Mouse (Mus musculus) heart, postnatal 0 days (tissue): ENCODE measurements around the gene Jazf1. TPM values are rescaled to one million over a fixed set of nuclear protein-coding genes. Genes with fewer than 3 reads are reported as not detected.

Experiments used
- ATAC-seq: fragments of 200-750 bp; cut with Nextera tagmentation; 2 replicates; pipeline ENCODE4 v1.8.0; 2017; ENCODE audit warnings: low read depth, moderate number of reproducible peaks, moderate library complexity; ENCODE audit not compliant: insufficient read depth
- DNase-seq: peaks from one replicate; pipeline ENCODE4 v3.0.0-alpha.2; 2016; ENCODE audit warnings: low spot score
- H3K27ac ChIP-seq: fragments of 300-500 bp; sonication (generic); 2 replicates; pipeline ENCODE4 v1.5.1; 2014; ENCODE audit warnings: low read depth, mild to moderate bottlenecking
- H3K27me3 ChIP-seq: fragments of 300-500 bp; sonication (generic); 2 replicates; pipeline ENCODE4 v1.6.1; 2014; ENCODE audit warnings: low read length, mixed read lengths; ENCODE audit not compliant: control insufficient read depth, insufficient read depth
- H3K36me3 ChIP-seq: fragments of 300-500 bp; sonication (generic); replicated peaks from 2 replicates; pipeline ENCODE4 v1.6.1; 2014; ENCODE audit warnings: low read length, mixed read lengths; ENCODE audit not compliant: control insufficient read depth, insufficient read depth
- H3K4me1 ChIP-seq: fragments of 300-500 bp; sonication (generic); 2 replicates; pipeline ENCODE4 v1.6.1; 2014; ENCODE audit warnings: antibody characterized with exemption; ENCODE audit not compliant: control insufficient read depth, insufficient read depth
- H3K4me2 ChIP-seq: fragments of 300-500 bp; sonication (generic); 2 replicates; pipeline ENCODE4 v1.6.1; 2014; ENCODE audit warnings: low read depth, mild to moderate bottlenecking, low read length, moderate library complexity
- H3K4me3 ChIP-seq: fragments of 300-500 bp; sonication (generic); 2 replicates; pipeline ENCODE4 v1.5.1; 2014; ENCODE audit warnings: low read depth, low read length
- H3K9ac ChIP-seq: fragments of 300-500 bp; sonication (generic); replicated peaks from 2 replicates; pipeline ENCODE4 v1.6.1; 2014; ENCODE audit warnings: low read depth, low read length, mixed read lengths
- H3K9me3 ChIP-seq: fragments of 300-500 bp; sonication (generic); replicated peaks from 2 replicates; pipeline ENCODE4 v1.6.1; 2016; ENCODE audit warnings: low read length; ENCODE audit not compliant: control insufficient read depth
- CTCF ChIP-seq: IDR thresholded peaks from 2 replicates; pipeline ENCODE4 v1.5.1; 2016; ENCODE audit warnings: antibody characterized with exemption, control low read depth, low read depth
- EP300 ChIP-seq: IDR thresholded peaks from 2 replicates; pipeline ENCODE4 v1.6.1; 2016; ENCODE audit warnings: antibody characterized with exemption, low read depth
- WGBS: fragments of 180-500 bp; shearing (Covaris S2); extraction: QIAGEN DNeasy Blood & Tissue Kit; methylation state at CpG from one replicate; pipeline ENCODE4 v1.1.7; 2014; 5-methylcytosine and 5-hydroxymethylcytosine counted together
- polyA plus RNA-seq: library from polyadenylated mRNA; unstranded; fragments of >200 nt; fragmentation: Nextera tagmentation; extraction: Ambion mirVana; gene quantifications from 2 replicates; pipeline ENCODE4 v1.2.1, GENCODE M21; 2015
- total RNA-seq: library from RNA; depleted of rRNA; stranded (reverse); fragments of >200 nt; gene quantifications from 2 replicates; pipeline ENCODE4 v1.2.3, GENCODE M21; 2014; ENCODE audit warnings: low replicate concordance

Jazf1 gene
- total and polyA plus RNA-seq, 2 experiments from 2014 or later: 6.0 to 9.5 TPM

GRCm38 (mm10) chr6:52905100-52905499, 163.3 kb downstream of the Jazf1 start:
- H3K4me1 ChIP-seq: peaks cover 14% of the 10 kb centered on the region
- 60% methylated on average over 3 of the region's 3 CpGs for WGBS
- TF ChIP-seq EP300 (no peak), CTCF (no peak)
- H3K36me3 ChIP-seq: no peaks in the 10 kb centered on the region
- DNase-seq: no peak
- H3K9me3 ChIP-seq: no peaks in the 10 kb centered on the region
- H3K4me3 ChIP-seq: no peak overlapping the region
- H3K4me2 ChIP-seq: no peak overlapping the region
- H3K9ac ChIP-seq: no peak overlapping the region
- H3K27ac ChIP-seq: no peak overlapping the region
- no peak for ATAC-seq
- H3K27me3 ChIP-seq: no peaks in the 10 kb centered on the region

GRCm38 (mm10) chr6:52903226-52903960, 165.0 kb downstream of the Jazf1 start:
- no peak overlapping the region for H3K9ac ChIP-seq
- no peak overlapping the region for H3K27ac ChIP-seq
- ATAC-seq (no peak), DNase-seq (no peak)
- no peak overlapping the region for H3K4me3 ChIP-seq
- no peaks in the 10 kb centered on the region for H3K9me3 ChIP-seq
- no peak overlapping the region for H3K4me2 ChIP-seq
- peaks cover 11% of the 10 kb centered on the region for H3K4me1 ChIP-seq
- TF ChIP-seq CTCF (no peak), EP300 (no peak)
- H3K36me3 ChIP-seq: no peaks in the 10 kb centered on the region
- no peaks in the 10 kb centered on the region for H3K27me3 ChIP-seq
- 65% methylated on average over 4 of the region's 4 CpGs for WGBS

DNA sequence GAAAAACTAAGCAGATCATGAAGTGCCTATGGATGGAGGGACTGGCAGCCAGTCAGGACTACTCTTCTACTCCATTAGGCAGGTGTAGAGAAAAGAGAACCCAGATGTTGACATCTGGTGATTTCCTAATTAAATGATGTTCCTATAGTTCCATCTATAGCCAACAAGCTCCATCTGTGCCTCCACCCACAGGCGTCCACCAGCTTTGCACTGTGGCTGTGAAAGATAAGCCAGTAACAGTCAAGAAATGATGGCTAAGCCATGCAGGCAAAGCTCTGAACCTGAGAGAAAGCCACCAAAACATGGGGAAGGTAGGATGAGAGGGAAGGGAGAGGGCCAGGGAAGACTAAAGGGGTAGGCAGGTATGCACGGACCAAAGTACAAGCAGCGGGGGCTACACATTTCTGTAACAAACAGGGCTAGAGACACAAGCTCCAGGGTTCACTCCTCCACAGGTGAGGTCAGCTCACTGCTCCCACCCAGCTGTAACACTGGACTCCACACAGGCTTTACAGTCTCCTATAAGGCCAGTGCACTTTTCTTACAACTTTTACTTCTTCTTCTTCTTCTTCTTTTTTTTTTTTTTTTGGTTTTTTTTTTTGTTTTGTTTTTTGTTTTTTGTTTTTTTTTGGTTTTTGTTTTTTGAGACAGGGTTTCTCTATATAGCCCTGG, 168.7 kb downstream of the Jazf1 start:
- Histone ChIP-seq H3K4me2 (no peak overlapping the region), H3K4me3 (no peak overlapping the region), H3K9me3 (no peaks in the 10 kb centered on the region), H3K27ac (no peak overlapping the region), H3K36me3 (no peaks in the 10 kb centered on the region), H3K4me1 (no peaks in the 10 kb centered on the region; the same call in 1 of the 2 replicates), H3K27me3 (no peaks in the 10 kb centered on the region), H3K9ac (no peak overlapping the region)
- DNase-seq (no peak), ATAC-seq (no peak)
- TF ChIP-seq EP300 (no peak), CTCF (no peak)
- WGBS: 82% methylated on average over 3 of the region's 3 CpGs

- H3K4me2 ChIP-seq: no peak overlapping the region
- H3K9ac ChIP-seq: no peak overlapping the region
- ATAC-seq (no peak), DNase-seq (no peak)
- H3K27me3 ChIP-seq: no peaks in the 10 kb centered on the region
- H3K27ac ChIP-seq: no peak overlapping the region
- no peaks in the 10 kb centered on the region for H3K9me3 ChIP-seq
- H3K36me3 ChIP-seq: no peaks in the 10 kb centered on the region
- H3K4me1 ChIP-seq: no peaks in the 10 kb centered on the region
- 62% methylated on average over 4 of the region's 4 CpGs for WGBS
- no peak for TF ChIP-seq EP300
- no peak for TF ChIP-seq CTCF
- H3K4me3 ChIP-seq: no peak overlapping the region
Observed at GRCm38 (mm10) chr6:52895075-52895474, 173.4 kb downstream of the Jazf1 start.

GRCm38 (mm10) chr6:52894501-52894823, 174.0 kb downstream of the Jazf1 start:
- Histone ChIP-seq H3K9ac (no peak overlapping the region), H3K27ac (no peak overlapping the region), H3K9me3 (no peaks in the 10 kb centered on the region), H3K4me2 (no peak overlapping the region), H3K4me3 (no peak overlapping the region), H3K27me3 (no peaks in the 10 kb centered on the region), H3K36me3 (no peaks in the 10 kb centered on the region), H3K4me1 (no peaks in the 10 kb centered on the region)
- no peak for ATAC-seq
- TF ChIP-seq CTCF: no peak
- TF ChIP-seq EP300: no peak
- WGBS: 80% methylated on average over 13 of the region's 13 CpGs
- DNase-seq: no peak
